Mouse (Mus musculus) liver, embryonic 13.5 days (tissue): ENCODE measurements around the gene Ceacam16. TPM values are rescaled to one million over a fixed set of nuclear protein-coding genes. Genes with fewer than 3 reads are reported as not detected.
A peak's percentile ranks its signal among the peaks of the same experiment; 100 is the strongest.

Source experiments
- ATAC-seq: fragments of 200-750 bp; cut with Nextera tagmentation; 2 replicates; pipeline ENCODE4 v1.8.0; 2017; ENCODE audit warnings: low read depth, mild to moderate bottlenecking, moderate number of reproducible peaks, moderate library complexity
- DNase-seq: peaks from one replicate; pipeline ENCODE4 v3.0.0; 2022
- H3K27ac ChIP-seq: fragments of 300-500 bp; sonication (generic); 2 replicates; pipeline ENCODE4 v1.5.1; 2015; ENCODE audit warnings: moderate library complexity, mild to moderate bottlenecking, inconsistent platforms
- H3K27me3 ChIP-seq: fragments of 300-500 bp; sonication (generic); 2 replicates; pipeline ENCODE4 v1.6.1; 2015; ENCODE audit warnings: mild to moderate bottlenecking, inconsistent platforms
- H3K36me3 ChIP-seq: fragments of 300-500 bp; sonication (generic); 2 replicates; pipeline ENCODE4 v1.6.1; 2015; ENCODE audit warnings: mild to moderate bottlenecking, inconsistent platforms
- H3K4me1 ChIP-seq: fragments of 300-500 bp; sonication (generic); replicated peaks from 2 replicates; pipeline ENCODE4 v1.6.1; 2015; ENCODE audit warnings: inconsistent platforms
- H3K4me2 ChIP-seq: fragments of 300-500 bp; sonication (generic); 2 replicates; pipeline ENCODE4 v1.6.1; 2015; ENCODE audit warnings: inconsistent platforms, mild to moderate bottlenecking, moderate library complexity
- H3K4me3 ChIP-seq: fragments of 300-500 bp; sonication (generic); replicated peaks from 2 replicates; pipeline ENCODE4 v1.5.1; 2015; ENCODE audit warnings: mild to moderate bottlenecking, inconsistent platforms
- H3K9ac ChIP-seq: fragments of 300-500 bp; sonication (generic); 2 replicates; pipeline ENCODE4 v1.6.1; 2015; ENCODE audit warnings: mild to moderate bottlenecking, inconsistent platforms
- H3K9me3 ChIP-seq: fragments of 300-500 bp; sonication (generic); replicated peaks from 2 replicates; pipeline ENCODE4 v1.6.1; 2016; ENCODE audit warnings: inconsistent platforms
- WGBS: fragments of 180-500 bp; shearing (Covaris S2); methylation state at CpG from one replicate; pipeline ENCODE4 v1.1.7; 2015; ENCODE audit not compliant: insufficient replicate concordance; 5-methylcytosine and 5-hydroxymethylcytosine counted together
- polyA plus RNA-seq: library from polyadenylated mRNA; unstranded; fragments of >200 nt; fragmentation: Nextera tagmentation; extraction: Ambion mirVana; gene quantifications from 2 replicates; pipeline ENCODE4 v1.2.1, GENCODE M21; 2015

Gene Ceacam16
- polyA plus RNA-seq, 1 experiment from 2014 or later, result not detected

- Histone ChIP-seq H3K4me3 (no peak overlapping the region), H3K27ac (no peak overlapping the region), H3K36me3 (no peaks in the 10 kb centered on the region), H3K27me3 (no peaks in the 10 kb centered on the region), H3K4me2 (no peak overlapping the region), H3K4me1 (peaks cover 14% of the 10 kb centered on the region; the same call in 1 of the 2 replicates), H3K9ac (no peak overlapping the region), H3K9me3 (no peaks in the 10 kb centered on the region)
- ATAC-seq (no peak), DNase-seq (no peak)
- WGBS, result 69% methylated on average over 6 of the region's 6 CpGs
Observed at GRCm38 (mm10) chr7:19866490-19866889, 5.4 kb upstream of the Ceacam16 start.

GRCm38 (mm10) chr7:19865246-19866036 lies 4.3 kb upstream of the Ceacam16 start:
- Histone ChIP-seq H3K27me3 (no peaks in the 10 kb centered on the region), H3K36me3 (no peaks in the 10 kb centered on the region), H3K4me2 (no peak overlapping the region), H3K4me3 (no peak overlapping the region), H3K4me1 (peaks cover 11% of the 10 kb centered on the region; the same call in 1 of the 2 replicates), H3K27ac (no peak overlapping the region), H3K9me3 (no peaks in the 10 kb centered on the region), H3K9ac (no peak overlapping the region)
- DNase-seq, result no peak
- ATAC-seq, result peak; percentile 71
- WGBS, result 60% methylated on average over 8 of the region's 8 CpGs

- no peak for ATAC-seq
- no peak overlapping the region for H3K27ac ChIP-seq
- no peaks in the 10 kb centered on the region for H3K9me3 ChIP-seq
- no peaks in the 10 kb centered on the region for H3K36me3 ChIP-seq
- peaks cover 11% of the 10 kb centered on the region; the same call in 1 of the 2 replicates for H3K4me1 ChIP-seq
- H3K4me2 ChIP-seq, result no peak overlapping the region
- DNase-seq, result no peak
- no peaks in the 10 kb centered on the region for H3K27me3 ChIP-seq
- WGBS, result 22% methylated on average over 2 of the region's 2 CpGs
- no peak overlapping the region for H3K9ac ChIP-seq
- H3K4me3 ChIP-seq, result no peak overlapping the region
Observed at GRCm38 (mm10) chr7:19864241-19864640, 3.1 kb upstream of the Ceacam16 start.

- Histone ChIP-seq H3K4me1 (no peaks in the 10 kb centered on the region), H3K27ac (no peak overlapping the region), H3K4me3 (no peak overlapping the region), H3K9me3 (no peaks in the 10 kb centered on the region), H3K9ac (no peak overlapping the region), H3K4me2 (no peak overlapping the region), H3K36me3 (no peaks in the 10 kb centered on the region), H3K27me3 (0 out of 2 replicates have a peak, but pooled peaks cover 4% of the 10 kb centered on the region)
- no peak for ATAC-seq
- DNase-seq, result no peak
- WGBS, result 48% methylated on average over 10 of the region's 10 CpGs
Observed at GRCm38 (mm10) chr7:19859740-19860139, 1.4 kb downstream of the Ceacam16 start.

GRCm38 (mm10) chr7:19856283-19856682 lies 4.8 kb downstream of the Ceacam16 start:
- Histone ChIP-seq H3K4me2 (no peak overlapping the region), H3K27ac (no peak overlapping the region), H3K27me3 (peaks cover 27% of the 10 kb centered on the region), H3K4me1 (peaks cover 4% of the 10 kb centered on the region; the same call in 1 of the 2 replicates), H3K36me3 (no peaks in the 10 kb centered on the region), H3K9me3 (no peaks in the 10 kb centered on the region), H3K4me3 (no peak overlapping the region), H3K9ac (no peak overlapping the region)
- 71% methylated on average over 6 of the region's 6 CpGs for WGBS
- DNase-seq, result no peak
- no peak for ATAC-seq

GRCm38 (mm10) chr7:19855663-19856062 lies 5.4 kb downstream of the Ceacam16 start:
- H3K4me2 ChIP-seq, result no peak overlapping the region
- no peak overlapping the region for H3K27ac ChIP-seq
- no peak overlapping the region for H3K9ac ChIP-seq
- no peak for ATAC-seq
- H3K4me3 ChIP-seq, result no peak overlapping the region
- WGBS, result 37% methylated on average over 5 of the region's 5 CpGs
- no peaks in the 10 kb centered on the region for H3K9me3 ChIP-seq
- no peaks in the 10 kb centered on the region for H3K36me3 ChIP-seq
- no peak for DNase-seq
- peaks cover 27% of the 10 kb centered on the region for H3K27me3 ChIP-seq
- peaks cover 4% of the 10 kb centered on the region; the same call in 1 of the 2 replicates for H3K4me1 ChIP-seq

GRCm38 (mm10) chr7:19853526-19853925 lies 7.6 kb downstream of the Ceacam16 start:
- Histone ChIP-seq H3K36me3 (no peaks in the 10 kb centered on the region), H3K27ac (no peak overlapping the region), H3K9me3 (no peaks in the 10 kb centered on the region), H3K4me2 (no peak overlapping the region), H3K27me3 (peaks cover 27% of the 10 kb centered on the region), H3K4me3 (no peak overlapping the region), H3K4me1 (peaks cover 4% of the 10 kb centered on the region; the same call in 1 of the 2 replicates), H3K9ac (no peak overlapping the region)
- WGBS, result 79% methylated on average over 20 of the region's 20 CpGs
- DNase-seq (no peak), ATAC-seq (no peak)

- Histone ChIP-seq H3K27ac (no peak within 1 kb of the TSS), H3K4me3 (no peak within 1 kb of the TSS), H3K36me3 (no peaks in the 10 kb centered on the region), H3K9me3 (no peaks in the 10 kb centered on the region), H3K4me2 (0 out of 2 replicates have a peak within 1 kb of the TSS, but pooled peaks have one; percentile 23), H3K4me1 (peaks cover 10% of the 10 kb centered on the region), H3K27me3 (peaks cover 25% of the 10 kb centered on the region), H3K9ac (no peak within 1 kb of the TSS)
- DNase-seq (no peak), ATAC-seq (peak; percentile 58)
- WGBS, result 5% methylated on average over 33 of the region's 33 CpGs
Observed at GRCm38 (mm10) chr7:19851858-19852570, 9.1 kb downstream of the Ceacam16 start, which contains the start of gene Gm19345. Gene Gm19345 (plus strand): TSS chr7:19852003.

GRCm38 (mm10) chr7:19844521-19845171 lies 16.5 kb downstream of the Ceacam16 start:
- no peak overlapping the region for H3K4me2 ChIP-seq
- peaks cover 2% of the 10 kb centered on the region; the same call in 1 of the 2 replicates for H3K27me3 ChIP-seq
- no peak overlapping the region for H3K4me3 ChIP-seq
- ATAC-seq, result no peak
- no peak overlapping the region for H3K9ac ChIP-seq
- WGBS, result 25% methylated on average over 15 of the region's 15 CpGs
- no peaks in the 10 kb centered on the region for H3K9me3 ChIP-seq
- DNase-seq, result no peak
- H3K27ac ChIP-seq, result no peak overlapping the region
- peaks cover 23% of the 10 kb centered on the region for H3K4me1 ChIP-seq
- H3K36me3 ChIP-seq, result no peaks in the 10 kb centered on the region

GRCm38 (mm10) chr7:19843561-19843960 lies 17.5 kb downstream of the Ceacam16 start:
- H3K27ac ChIP-seq, result no peak overlapping the region

More at GRCm38 (mm10) chr7:19843561-19843960, 17.5 kb downstream of the Ceacam16 start:
- DNase-seq (no peak), ATAC-seq (peak; percentile 61)
- Histone ChIP-seq H3K4me3 (no peak overlapping the region), H3K9ac (no peak overlapping the region), H3K27me3 (peaks cover 2% of the 10 kb centered on the region; the same call in 1 of the 2 replicates), H3K4me1 (peaks cover 23% of the 10 kb centered on the region), H3K4me2 (no peak overlapping the region), H3K36me3 (no peaks in the 10 kb centered on the region), H3K9me3 (no peaks in the 10 kb centered on the region)
- WGBS, result 5% methylated on average over 11 of the region's 11 CpGs
